Mouse (Mus musculus) embryonic fibroblast, embryonic 13.5 days (primary cell): ENCODE measurements around the gene Zfp536.

Experiments
- CTCF ChIP-seq: IDR thresholded peaks from 2 replicates; pipeline ENCODE4 v1.5.1; 2011; ENCODE audit warnings: mild to moderate bottlenecking, control low read depth, low read length, moderate library complexity, borderline replicate concordance; ENCODE audit not compliant: insufficient read depth
- POLR2A ChIP-seq: IDR thresholded peaks from 2 replicates; pipeline ENCODE4 v1.6.1; 2011; ENCODE audit warnings: low read depth, mild to moderate bottlenecking, control low read depth, low read length, moderate library complexity

DNA sequence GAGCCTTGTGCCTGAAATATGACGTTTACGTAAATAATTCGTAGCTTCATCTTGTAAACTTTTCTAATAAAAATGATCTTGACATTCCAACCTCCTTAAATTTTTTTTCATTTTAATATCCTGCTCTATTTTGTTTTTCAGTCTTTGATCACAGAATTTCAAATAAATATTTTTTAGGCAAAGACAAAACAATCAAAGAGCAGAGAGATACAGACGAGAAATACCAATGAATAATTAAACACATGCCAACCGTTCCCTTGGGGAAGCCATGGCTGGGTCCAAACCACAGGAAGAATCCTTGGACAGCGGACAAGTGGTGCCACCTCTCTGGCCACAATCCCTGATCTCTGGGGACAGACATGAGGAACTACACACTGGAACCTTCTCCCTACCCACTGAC lies 38.3 kb downstream of the Zfp536 start:
- TF ChIP-seq CTCF: no peak
- no peak for TF ChIP-seq POLR2A
